Mouse (Mus musculus): ENCODE data around the gene Slc4a5.

Gene Slc4a5

DNA sequence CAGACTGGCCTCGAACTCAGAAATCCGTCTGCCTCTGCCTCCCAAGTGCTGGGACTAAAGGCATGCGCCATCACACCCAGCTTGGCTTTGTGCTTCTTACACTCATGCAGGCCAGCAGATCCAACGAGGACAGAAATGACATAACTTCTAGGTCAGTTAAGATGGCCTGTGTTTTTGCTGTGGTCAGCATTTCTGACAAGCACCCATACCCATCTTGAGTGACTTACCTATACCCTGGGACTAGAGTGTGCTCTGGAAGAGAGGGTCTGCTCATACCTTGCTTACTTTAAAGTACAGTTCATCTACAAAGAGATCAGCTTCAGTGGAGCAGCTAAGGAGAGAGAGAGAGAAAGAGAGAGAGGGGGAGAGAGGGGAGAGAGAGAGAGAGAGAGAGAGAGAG, 13.7 kb downstream of the Slc4a5 start:
- no peak for DNase-seq

DNA sequence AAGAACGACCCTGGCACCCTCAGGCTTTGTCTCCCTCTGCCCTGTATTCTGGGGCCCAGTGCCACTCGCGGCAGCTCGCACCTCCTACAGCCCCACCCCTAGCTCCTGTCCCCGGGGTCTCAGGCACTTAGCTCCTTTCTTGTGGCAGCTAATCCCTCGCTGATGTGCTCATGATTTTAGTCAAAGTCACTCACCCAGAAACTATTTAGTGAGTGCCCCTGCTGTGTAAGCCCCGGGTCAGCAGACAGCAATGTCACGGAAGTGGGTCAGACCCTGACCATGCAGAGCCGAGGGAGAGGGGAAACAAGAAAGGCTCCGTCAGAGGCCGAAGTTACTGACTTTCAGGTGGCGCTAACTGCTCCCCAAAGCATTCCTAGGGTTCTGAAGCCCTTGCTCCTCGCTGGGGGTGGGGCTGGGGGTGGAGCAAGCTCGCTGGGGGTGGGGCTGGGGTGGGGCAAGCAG, 14.7 kb downstream of the Slc4a5 start:
- DNase-seq, result no peak

DNA sequence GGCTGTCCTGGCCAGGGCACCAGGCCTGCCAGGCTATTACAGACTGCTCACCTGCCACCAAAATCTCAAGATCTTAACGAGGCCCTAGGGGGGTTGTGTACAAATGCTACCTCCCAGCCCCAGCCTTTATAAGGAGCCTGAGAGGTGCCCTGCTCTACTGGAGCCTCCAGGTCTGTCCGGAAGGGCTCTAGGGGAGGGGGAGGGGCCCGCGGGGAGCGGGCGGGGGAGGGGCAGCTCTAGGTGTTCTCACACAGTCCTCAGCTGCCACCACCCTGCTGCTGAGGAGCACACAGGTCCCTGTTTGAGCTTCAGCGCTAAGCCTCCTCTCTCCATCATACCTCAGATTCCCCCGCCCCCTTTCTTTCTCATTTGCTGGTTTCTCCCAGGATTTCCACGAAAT, 17.5 kb downstream of the Slc4a5 start:
- DNase-seq, result no peak

DNA sequence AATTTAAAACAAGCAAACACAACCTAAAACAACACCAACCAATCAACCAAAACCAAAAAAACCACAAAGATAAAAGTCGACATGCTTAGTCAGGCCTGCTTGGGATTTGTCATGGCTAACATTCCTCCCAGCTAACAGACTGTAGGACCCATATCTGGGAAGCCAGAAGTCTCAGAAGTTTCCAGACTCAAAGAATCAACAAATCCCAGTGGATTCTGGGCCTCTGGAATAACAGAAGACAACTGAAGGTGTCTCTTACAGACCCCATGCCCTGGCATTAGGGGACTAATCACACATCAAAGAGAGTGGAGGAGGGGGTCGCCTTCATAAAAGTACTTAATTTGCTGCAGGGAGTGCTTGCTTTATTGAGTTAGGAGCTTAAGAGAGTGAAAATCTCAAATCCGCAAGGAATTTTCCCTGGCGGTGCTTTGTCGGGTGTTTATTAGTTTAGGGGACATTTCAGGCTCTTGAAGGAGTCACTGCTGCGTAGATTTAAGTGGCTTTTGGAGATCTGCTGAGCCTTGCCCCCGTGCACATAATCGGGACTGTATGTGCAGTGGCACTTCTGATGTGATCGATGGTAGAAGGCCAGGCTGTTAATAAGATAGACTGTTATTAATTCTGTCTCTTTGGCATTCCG, 24.9 kb downstream of the Slc4a5 start:
- no peak for DNase-seq

DNA sequence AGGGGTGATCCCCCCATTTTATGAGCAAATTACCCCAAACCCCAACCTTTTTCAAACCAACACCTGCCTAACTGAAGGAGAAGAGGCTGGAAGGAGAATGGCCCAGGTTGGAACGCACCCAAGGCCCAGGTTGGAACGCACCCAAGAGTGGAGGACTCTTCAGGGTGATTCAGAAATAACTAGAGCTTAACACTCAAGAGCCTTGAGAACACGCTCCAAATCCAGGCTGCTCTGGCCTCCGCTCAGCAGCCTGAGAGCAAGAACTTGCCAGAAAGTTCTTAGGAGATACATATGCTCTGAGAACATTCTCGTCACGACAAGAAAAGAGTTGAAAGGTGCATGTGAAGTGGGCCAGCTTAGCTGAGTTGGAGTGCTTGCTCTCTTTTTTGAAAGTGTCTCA, 25.5 kb downstream of the Slc4a5 start:
- peak; percentile 26 for DNase-seq

DNA sequence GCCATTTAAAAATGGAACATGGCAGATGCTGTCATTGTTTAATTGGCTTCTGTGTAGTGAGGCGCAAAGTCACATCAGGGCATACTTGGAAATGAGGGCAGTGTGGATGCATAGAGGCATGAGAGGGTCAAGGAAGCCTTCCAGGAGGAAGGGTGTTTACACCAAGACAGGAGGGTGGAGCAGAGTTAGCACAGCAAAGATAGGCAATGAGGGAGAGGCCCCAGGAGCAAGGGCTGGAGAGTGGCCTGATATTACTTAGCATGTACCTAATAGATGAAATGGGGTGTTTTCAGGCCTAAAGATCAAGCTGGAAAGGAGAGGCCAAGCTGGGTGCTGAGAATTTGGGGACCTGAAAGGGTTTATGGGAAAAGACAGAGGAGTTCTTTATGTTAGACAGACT, 26.4 kb downstream of the Slc4a5 start:
- no peak for DNase-seq

DNA sequence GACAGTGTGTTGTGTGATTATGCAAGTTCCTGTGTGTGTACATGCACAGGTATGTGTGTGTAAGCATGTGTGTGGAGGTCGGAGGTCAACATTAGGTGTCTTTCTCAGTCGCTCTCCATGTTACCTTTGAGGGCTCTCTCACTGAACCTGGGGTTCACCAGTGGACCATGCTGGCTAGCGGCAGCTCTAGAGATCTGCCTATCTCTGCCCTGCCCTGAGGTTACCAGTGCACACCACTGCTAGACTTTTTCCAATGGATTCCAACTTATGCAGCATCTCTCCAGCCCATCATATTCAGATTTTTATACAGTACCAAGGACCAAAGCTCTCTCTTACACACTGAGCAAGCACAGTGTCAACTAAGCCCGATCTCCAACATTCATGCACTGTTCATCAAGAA, 27.1 kb downstream of the Slc4a5 start:
- no peak for DNase-seq

DNA sequence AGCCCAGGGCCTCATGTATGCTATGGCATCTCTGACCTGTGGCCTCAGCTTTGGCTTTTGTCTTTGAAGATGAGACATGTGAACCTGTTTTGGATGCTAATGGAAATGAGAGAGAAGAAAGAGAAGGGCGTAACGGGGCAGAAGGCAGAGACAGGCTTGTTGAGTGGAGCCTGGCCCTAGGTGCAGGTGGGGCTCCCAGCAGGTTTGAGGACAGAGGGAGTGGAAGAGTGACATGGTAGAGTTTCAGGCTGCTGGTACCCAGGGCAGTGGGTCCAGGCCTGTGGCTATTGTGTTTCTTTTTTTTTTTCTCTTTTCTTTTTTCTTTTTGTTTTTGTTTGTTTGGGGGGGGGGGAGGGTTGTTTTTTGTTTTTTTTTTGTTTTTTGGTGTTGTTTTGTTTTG, 27.5 kb downstream of the Slc4a5 start:
- no peak for DNase-seq

DNA sequence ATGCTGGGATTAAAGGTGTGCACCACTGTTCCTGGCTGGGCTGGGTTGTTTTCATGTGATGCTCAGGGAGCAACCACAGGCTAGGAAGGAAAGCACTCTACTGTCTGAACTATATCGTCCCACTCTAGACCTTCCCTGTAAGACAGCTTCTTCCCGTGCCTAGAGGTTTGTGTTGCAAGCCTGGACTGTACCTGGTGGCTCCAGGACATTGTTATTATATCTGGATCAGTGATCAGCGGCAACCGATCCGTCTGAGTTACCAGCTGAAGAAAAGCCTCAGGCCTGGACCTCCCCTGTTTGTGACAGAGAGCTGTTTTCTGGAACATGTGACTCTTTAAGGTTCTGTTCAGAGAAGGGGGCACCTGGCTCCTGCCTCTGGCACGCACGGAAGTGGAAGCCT, 34.6 kb downstream of the Slc4a5 start:
- DNase-seq, result no peak

DNA sequence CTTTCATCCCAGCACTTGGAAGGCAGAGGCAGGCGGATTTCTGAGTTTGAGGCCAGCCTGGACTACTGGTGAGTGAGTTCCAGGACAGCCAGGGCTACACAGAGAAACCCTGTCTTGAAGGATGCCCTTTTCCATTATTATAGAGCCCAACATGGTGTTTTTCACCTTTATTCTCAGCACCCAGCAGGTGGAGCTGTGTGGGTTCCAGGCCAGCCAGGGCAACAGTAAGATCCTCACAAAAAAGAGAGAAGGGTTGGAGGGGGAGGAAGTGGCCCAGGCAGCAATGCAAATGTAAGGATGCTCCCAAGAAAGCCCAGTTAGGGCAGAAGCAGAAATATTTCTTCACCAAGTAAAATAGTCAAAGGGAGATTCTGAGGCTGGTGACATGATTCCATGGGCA, 44.9 kb downstream of the Slc4a5 start:
- DNase-seq, result no peak

DNA sequence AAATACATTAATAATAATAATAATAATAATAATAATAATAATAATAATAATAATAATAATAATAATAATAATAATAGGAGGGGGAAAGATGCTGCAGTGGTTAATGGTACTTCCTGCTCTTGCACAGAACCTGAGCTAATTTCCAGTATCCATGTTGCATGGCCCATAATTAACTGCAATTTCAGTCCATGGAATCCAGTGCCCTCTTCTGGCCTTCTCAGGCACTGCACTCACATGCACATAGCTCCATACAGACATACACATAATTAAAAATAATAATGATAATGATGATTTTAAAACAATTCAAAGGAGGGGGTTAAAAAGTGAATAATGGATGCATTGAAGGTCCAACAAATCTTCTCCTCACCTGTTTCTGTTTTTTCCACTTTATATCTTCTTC, 45.6 kb downstream of the Slc4a5 start:
- no peak for DNase-seq

DNA sequence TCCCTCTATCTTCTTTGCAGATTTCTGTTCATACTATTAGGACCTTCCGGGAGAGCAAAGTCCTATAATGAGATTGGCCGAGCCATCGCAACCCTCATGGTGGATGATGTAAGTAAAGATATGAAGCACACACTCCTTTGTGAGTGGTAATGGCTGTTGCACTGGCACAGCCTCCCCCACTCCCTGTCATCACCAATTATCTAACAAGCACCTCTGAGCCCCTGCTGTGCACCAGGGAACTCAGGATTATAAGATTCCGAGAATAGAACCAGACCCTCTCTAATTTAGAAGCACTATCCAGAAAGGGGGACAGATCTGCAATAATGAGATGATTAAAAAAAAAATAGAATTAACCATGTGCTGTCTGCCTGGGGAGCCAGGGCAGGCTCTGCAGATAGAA, 46.0 kb downstream of the Slc4a5 start:
- DNase-seq, result no peak

DNA sequence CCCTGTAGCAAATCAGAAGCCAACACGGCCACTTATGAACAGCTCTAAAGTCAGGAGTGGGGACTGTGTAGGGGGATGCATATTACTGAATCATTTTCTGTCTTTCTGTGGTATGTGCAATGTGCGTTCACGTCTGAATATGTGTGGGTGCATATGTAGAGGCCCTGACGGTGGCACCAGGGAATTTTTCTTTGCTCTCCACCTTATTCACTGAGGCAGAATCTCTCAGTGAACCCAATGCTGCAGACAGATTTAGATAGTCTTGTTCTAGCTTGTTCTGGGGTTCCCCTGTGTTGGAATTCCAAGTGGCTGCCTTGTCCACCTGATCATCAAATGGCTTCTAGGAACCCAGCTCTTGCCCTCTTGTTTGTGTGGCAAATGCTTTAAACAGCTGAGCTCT, 48.0 kb downstream of the Slc4a5 start:
- DNase-seq, result no peak

DNA sequence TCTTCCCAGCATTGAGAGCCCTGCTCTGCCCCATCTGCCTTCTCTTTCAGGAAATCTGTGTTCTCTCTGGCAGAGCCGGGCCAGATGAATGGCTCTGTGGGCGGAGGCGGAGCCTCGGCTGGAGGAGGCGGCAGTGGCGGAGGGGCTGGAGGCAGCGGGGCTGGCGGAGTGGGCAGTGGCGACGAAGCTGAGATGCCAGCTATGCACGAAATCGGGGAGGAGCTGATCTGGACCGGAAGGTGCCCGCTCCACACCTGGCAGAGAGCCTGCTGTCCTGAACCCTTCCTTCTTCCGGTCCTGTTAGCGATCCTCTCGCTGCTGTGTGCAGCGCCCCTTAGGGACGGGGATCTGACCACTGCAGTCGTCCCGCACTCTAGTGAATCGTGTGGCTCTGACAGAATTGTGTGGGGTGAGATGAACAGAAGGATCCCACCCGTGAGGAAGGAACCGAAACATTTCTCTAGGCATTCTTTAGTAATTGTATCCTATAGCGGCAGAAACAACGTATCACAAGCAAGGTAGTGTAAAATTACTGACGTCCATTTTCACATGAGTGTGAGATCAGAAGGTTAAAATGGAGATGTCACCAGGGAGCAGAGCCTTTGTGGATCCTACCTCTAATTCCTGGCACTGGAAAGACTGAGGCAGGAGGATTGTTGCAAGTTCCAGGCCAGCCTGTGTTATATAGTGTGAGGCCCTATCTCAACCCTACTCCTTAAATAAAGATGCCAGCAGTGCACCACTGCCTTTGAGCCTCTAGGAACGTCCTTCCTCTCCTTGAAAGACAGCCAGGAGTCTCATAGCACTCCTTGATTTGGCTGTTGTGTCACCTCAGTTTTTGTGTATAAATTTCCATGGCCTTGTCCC, 48.7 kb downstream of the Slc4a5 start:
- peak; percentile 94 for DNase-seq

DNA sequence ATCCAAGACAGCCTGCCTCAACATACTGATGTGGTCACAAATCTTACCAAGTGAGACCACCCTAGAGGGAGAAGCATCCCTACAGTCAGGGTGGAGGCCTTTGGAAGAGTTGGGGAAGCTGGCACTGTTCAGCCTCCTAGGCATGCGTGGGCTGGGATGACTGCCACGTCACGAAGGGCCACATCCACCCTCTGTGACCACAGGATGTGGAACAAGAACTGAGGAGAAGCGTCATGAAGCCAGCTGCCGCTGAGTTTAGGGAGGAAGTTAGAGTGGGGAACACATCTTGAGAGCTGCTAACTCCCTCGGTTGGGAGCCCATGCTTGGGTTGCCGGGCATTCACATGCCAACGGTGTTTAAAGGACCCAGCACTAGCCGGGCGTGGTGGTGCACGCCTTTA, 54.1 kb downstream of the Slc4a5 start:
- DNase-seq, result no peak

DNA sequence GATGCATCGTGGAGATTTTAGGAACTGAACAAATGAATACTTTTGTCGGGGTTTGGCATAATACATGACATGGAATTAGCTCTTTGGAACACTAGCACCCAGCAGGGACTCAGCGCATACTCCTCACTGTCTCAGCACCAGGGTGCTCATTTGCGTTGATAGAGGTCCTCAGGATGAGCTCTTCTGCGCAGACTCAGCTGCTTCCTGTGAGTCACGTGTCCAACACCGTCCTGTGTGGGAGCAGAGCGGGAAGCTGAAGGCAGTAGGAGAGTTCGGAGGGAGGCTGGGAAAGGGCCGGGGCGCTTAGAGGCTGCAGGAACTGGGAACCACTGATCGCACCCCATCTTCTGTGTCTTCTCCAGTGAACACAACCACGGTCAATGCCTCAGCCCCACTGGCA, 57.5 kb downstream of the Slc4a5 start:
- DNase-seq, result no peak

DNA sequence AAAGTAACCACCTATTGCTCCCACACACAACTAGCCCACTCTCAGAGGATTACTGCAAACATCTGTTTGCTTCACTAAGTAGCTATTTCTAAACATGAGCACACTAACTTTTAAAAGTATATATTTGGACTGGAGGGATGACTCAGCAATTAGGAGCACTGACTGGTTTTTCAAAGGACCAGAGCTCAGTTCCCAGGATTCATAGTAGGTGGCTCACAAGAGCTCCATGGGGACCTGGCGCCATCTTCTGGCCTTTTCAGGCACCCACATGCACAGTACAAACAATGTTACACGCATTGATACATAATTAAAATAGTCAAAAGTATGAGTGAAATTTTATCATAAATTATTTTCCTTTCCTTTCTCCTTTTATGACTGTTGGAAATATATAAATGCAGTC, 59.3 kb downstream of the Slc4a5 start:
- DNase-seq, result no peak

DNA sequence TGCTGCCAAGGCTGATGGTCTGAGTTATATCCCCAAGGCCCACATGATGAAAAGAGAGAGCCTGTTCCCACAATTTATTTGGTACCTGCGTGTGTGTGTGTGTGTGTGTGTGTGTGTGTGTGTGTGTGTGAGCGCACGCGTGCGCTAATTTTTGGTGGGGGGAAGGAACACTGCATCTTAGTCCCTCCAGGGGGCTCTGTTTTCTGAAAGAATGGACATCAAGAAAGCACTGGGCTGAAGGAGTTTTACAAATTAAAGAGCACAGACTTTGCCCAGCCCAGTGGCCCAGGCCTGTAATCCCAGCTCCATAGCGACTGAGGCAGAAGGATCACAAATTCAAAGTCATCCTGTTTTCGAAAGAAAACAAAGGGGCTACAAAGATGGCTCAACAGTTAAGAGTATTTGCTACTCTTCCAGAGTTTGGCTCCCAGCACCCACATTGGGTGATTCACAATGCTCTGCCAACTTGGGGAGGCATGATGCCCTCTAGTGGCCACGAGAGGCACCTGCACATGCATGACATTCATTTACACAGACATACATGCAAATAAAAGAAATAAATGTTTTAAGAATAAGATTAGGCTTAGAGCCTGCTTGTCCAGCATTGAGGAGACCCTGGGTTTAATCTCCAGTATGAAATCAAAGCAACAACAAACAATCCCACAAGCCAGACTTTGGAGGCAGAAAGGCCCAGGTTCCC, 60.8 kb downstream of the Slc4a5 start:
- DNase-seq, result no peak

DNA sequence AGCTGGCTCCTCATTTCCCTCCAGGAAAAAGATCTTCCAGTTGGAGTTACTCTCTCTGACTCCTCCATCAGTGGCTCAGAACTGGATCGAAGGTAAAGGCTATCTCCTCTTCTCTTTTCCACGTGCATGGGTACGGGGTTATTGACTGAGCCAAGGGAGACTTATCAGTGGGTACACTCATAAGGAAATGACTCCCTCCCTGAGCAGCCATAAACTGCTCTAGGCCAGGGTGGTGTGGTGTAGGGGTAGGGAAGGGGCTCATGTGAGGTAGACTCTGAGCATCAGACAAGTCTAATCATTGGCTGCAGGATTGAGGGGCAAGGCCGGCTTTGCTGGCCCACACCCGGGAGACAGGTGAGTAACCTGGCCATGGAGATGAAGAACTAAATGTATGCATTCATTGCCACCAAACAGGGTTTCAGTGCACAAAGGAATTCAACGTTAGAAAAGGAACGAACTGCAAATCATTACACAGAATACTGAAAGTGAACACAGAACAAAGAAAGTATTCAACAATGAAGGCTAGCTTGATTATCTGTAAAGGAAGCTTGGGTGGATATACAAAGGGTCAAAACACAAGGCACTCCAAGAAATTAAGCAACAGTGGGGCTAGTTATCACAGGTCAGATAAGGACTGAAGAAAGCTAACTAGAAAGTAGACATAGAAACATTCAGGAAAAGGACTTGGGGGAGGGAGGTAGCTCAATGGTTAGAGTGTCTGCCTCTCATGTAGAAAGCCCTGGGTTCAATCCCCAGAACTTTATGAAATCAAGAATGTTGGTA, 81.0 kb downstream of the Slc4a5 start:
- no peak for DNase-seq

DNA sequence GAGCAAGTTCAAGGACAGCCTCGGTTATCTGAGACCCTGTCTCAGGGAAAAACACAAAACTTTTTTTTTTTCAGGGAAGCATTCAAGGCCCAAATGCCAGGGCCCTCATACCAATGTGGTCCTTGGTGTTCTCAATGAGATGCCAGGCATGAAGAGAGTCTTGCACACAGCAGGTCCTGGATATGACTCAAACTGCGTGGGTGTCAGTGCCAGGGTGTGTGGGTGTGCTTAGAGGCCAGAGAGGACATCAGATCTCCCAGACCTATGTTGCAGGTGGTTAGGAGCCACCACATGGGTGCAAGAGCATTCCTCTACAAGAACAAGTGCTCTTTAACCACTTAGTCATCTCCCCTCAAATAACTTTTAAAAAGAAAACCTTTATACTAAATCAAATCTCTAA, 81.7 kb downstream of the Slc4a5 start:
- DNase-seq, result no peak

DNA sequence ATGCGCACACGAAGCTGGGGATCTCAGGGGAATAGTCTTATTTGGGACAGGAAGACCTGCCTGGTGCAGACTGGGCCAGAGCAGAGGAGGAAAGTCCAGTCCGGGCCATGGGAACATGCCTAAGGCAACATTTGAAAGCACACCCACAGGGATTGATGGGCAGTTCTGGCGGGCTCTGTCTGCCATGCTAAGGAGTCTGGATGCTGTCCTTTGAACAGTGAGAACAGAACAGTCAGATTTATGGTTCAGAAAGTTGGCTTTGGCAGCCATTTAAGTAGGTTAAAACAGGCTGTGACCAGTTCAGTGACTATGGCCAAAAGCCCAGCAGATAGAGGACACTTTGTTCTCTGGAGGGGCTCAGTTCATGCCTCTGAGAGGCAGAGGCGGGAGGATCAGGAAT, 82.6 kb downstream of the Slc4a5 start:
- no peak for DNase-seq

DNA sequence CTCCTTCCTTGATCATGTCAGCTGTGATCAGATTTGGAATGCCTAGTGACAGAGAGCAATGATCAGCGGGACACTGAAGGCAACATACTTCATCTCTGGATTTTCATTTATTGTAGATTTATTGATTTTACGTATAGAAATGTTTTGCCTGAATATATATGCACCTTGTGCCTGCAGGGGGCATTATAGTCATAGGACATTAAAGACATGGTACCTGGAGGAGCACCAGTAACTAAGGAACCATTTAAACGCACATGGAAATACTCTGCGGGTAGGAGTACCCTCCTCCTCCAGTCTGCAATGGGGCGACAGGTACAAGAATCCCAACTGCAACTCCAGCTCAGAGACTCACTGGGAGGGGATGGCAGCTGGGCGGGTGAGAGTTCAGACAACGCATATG, 89.4 kb downstream of the Slc4a5 start:
- DNase-seq, result no peak

DNA sequence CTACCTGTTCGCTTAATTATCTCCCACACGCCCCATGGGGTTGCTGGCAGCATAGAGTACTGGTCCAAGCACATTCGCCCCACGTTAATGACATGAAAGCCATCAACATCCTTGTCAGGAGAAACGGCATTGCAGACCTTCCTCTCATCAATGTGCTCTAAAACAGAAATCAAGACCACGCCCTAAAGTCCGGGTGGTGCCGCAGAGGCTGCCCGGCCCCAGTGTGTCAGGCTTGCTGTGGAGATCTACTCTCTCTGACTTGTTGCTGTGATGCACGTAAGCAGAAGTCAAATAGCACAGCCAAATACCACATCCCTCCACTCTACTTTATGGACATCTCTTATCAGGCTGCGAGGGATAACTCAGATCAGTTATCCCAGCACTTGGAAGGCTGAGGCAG, 91.6 kb downstream of the Slc4a5 start:
- no peak for DNase-seq
